Mouse (Mus musculus) neural tube, embryonic 11.5 days (tissue): ENCODE measurements around the gene Lsamp. TPM values are rescaled to one million over a fixed set of nuclear protein-coding genes. Genes with fewer than 3 reads are reported as not detected.
"Not testable (repeated sequence)": the region's sequence is repeated elsewhere in the genome, so short reads cannot be mapped to it uniquely, and the experiment has no call there.

Source experiments
- ATAC-seq: fragments of 200-750 bp; cut with Nextera tagmentation; 2 replicates; pipeline ENCODE4 v1.8.0; 2017; ENCODE audit warnings: moderate number of reproducible peaks, mild to moderate bottlenecking, moderate TSS enrichment, moderate library complexity; ENCODE audit not compliant: insufficient read depth, low FRiP score, low TSS enrichment
- DNase-seq: peaks from one replicate; pipeline ENCODE4 v3.0.0-alpha.2; 2015; ENCODE audit warnings: low spot score
- H3K27ac ChIP-seq: fragments of 300-500 bp; sonication (generic); 2 replicates; pipeline ENCODE4 v1.5.1; 2014; ENCODE audit warnings: low read depth, mild to moderate bottlenecking, low read length
- H3K27me3 ChIP-seq: fragments of 300-500 bp; sonication (generic); 2 replicates; pipeline ENCODE4 v1.6.1; 2014; ENCODE audit warnings: mild to moderate bottlenecking, low read length, mixed read lengths; ENCODE audit not compliant: control insufficient read depth, insufficient read depth
- H3K36me3 ChIP-seq: fragments of 300-500 bp; sonication (generic); 2 replicates; pipeline ENCODE4 v1.6.1; 2014; ENCODE audit warnings: mild to moderate bottlenecking, low read length, moderate library complexity, mixed read lengths; ENCODE audit not compliant: control insufficient read depth, insufficient read depth
- H3K4me1 ChIP-seq: fragments of 300-500 bp; sonication (generic); 2 replicates; pipeline ENCODE4 v1.6.1; 2014; ENCODE audit warnings: low read length, mixed read lengths; ENCODE audit not compliant: control insufficient read depth, insufficient read depth
- H3K4me2 ChIP-seq: fragments of 300-500 bp; sonication (generic); 2 replicates; pipeline ENCODE4 v1.6.1; 2014; ENCODE audit warnings: low read depth, mild to moderate bottlenecking, moderate library complexity
- H3K4me3 ChIP-seq: fragments of 300-500 bp; sonication (generic); 2 replicates; pipeline ENCODE4 v1.5.1; 2014; ENCODE audit warnings: low read depth, low read length
- H3K9ac ChIP-seq: fragments of 300-500 bp; sonication (generic); 2 replicates; pipeline ENCODE4 v1.6.1; 2014; ENCODE audit warnings: mild to moderate bottlenecking, low read length
- H3K9me3 ChIP-seq: fragments of 300-500 bp; sonication (generic); 2 replicates; pipeline ENCODE4 v1.6.1; 2016; ENCODE audit warnings: low read length; ENCODE audit not compliant: control insufficient read depth
- WGBS: fragments of 180-500 bp; shearing (Covaris S2); extraction: QIAGEN DNeasy Blood & Tissue Kit; methylation state at CpG from one replicate; pipeline ENCODE4 v1.1.7; 2014; 5-methylcytosine and 5-hydroxymethylcytosine counted together
- polyA plus RNA-seq: library from polyadenylated mRNA; unstranded; fragments of >200 nt; fragmentation: Nextera tagmentation; extraction: Ambion mirVana; gene quantifications from 2 replicates; pipeline ENCODE4 v1.2.1, GENCODE M21; 2014

Lsamp gene
- polyA plus RNA-seq, 1 experiment from 2014 or later, result 12.6 TPM

DNA sequence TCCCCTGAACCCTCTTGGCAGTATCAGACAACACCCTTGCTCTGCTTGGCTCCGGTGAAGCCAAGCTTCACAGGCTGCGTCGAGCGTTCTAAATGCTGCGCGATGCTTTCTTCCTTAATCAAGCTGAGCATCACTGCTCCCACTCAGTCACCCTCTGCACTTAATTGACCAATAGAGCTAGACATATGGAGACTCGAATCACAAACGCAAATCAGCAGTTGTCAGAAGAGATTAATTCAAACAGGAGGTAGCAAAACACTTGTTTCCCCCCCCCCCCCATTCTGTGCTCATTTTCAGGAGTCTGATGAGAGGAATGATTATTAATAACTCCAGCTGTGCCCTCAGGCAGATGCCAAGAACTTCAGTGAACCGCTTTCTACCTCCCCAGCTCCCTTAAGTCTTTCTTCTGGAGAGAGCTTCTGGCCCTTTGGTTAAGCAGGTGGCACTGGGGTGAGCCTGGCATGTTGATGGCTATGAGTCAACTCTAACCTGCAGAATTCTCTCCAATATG lies 583.3 kb downstream of the Lsamp start:
- Histone ChIP-seq H3K9ac (no peak overlapping the region), H3K4me2 (no peak overlapping the region), H3K4me3 (no peak overlapping the region), H3K27ac (no peak overlapping the region), H3K27me3 (no peaks in the 10 kb centered on the region), H3K4me1 (no peaks in the 10 kb centered on the region), H3K36me3 (no peaks in the 10 kb centered on the region), H3K9me3 (no peaks in the 10 kb centered on the region)
- no peak for DNase-seq
- 82% methylated on average over 9 of the region's 9 CpGs for WGBS
- ATAC-seq, result no peak

DNA sequence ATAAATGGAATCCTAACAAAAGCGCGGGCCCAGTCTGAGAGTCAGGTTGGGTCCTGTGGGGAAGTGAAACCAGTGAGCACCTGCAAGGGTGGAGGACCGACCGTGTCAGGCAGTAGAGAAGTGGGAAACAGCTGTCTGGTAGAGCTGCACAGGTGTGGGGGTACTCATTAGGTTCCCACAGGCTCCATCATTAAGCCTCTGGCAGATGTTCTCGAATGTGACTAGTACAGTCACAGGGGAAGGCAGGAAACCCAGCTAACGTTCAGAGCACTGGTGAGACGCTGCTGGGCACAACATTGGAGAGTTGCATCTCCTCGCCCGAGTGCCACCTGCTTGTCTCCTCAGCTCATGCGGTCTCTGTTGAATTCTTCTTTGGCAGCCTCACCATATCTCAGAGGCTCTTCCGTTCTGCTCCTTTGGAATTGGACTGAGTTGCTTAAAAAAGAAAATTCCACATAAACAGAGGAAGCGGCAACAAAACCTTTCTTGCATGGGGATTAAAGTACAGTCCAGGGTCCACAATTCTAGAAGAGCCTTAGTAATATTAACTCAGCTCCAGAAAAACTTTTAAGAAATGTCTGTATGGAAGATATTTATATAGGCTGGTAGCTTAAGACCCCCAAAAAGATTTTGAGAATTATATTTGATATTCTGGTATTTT lies 588.1 kb downstream of the Lsamp start:
- 89% methylated on average over 12 of the region's 12 CpGs for WGBS

DNA sequence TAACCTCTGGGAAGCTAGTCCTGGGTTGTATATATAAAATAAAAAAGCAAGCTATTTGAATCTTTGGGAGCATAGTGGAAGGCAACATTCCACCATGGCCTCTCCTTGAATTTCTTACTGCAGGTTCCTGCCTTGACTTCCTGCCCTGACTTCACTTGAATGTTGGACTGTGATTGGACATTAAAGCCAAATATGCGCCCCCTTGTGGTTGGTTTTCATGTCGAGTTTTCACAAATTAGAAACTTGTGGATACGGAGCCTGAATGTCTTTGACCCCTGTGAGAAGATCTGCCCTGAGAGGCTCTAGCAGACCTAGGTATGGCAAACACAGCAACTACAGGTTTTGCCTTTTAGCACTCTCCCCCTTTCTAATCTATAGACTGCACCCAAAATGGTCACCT lies 597.9 kb downstream of the Lsamp start:
- no peaks in the 10 kb centered on the region for H3K9me3 ChIP-seq
- H3K27ac ChIP-seq, result no peak overlapping the region
- WGBS, result 78% methylated on average over 3 of the region's 3 CpGs
- H3K36me3 ChIP-seq, result no peaks in the 10 kb centered on the region
- DNase-seq (no peak), ATAC-seq (no peak)
- no peak overlapping the region for H3K4me3 ChIP-seq
- H3K9ac ChIP-seq, result no peak overlapping the region
- H3K4me1 ChIP-seq, result no peaks in the 10 kb centered on the region
- no peaks in the 10 kb centered on the region for H3K27me3 ChIP-seq
- H3K4me2 ChIP-seq, result no peak overlapping the region

More for the DNA sequence above, 588.1 kb downstream of the Lsamp start:
- Histone ChIP-seq H3K9ac (no peak overlapping the region), H3K36me3 (no peaks in the 10 kb centered on the region), H3K27me3 (no peaks in the 10 kb centered on the region), H3K27ac (no peak overlapping the region), H3K4me2 (no peak overlapping the region), H3K9me3 (no peaks in the 10 kb centered on the region), H3K4me1 (no peaks in the 10 kb centered on the region), H3K4me3 (no peak overlapping the region)
- ATAC-seq, result no peak
- no peak for DNase-seq

GRCm38 (mm10) chr16:40593161-40593560 lies 609.0 kb downstream of the Lsamp start:
- no peaks in the 10 kb centered on the region for H3K9me3 ChIP-seq
- 0 out of 2 replicates have a peak, but pooled peaks cover 3% of the 10 kb centered on the region for H3K4me1 ChIP-seq
- DNase-seq, result no peak
- 56% methylated on average over 6 of the region's 6 CpGs for WGBS
- H3K36me3 ChIP-seq, result no peaks in the 10 kb centered on the region
- peak; percentile 55; the same call in 1 of the 2 replicates for ATAC-seq
- no peak overlapping the region for H3K4me3 ChIP-seq
- H3K27me3 ChIP-seq, result no peaks in the 10 kb centered on the region
- H3K4me2 ChIP-seq, result no peak overlapping the region
- H3K9ac ChIP-seq, result no peak overlapping the region
- no peak overlapping the region for H3K27ac ChIP-seq

GRCm38 (mm10) chr16:40601431-40602387 lies 617.5 kb downstream of the Lsamp start:
- Histone ChIP-seq H3K9ac (no peak overlapping the region), H3K27ac (no peak overlapping the region), H3K4me3 (no peak overlapping the region), H3K4me2 (no peak overlapping the region), H3K27me3 (no peaks in the 10 kb centered on the region), H3K4me1 (no peaks in the 10 kb centered on the region), H3K36me3 (no peaks in the 10 kb centered on the region), H3K9me3 (no peaks in the 10 kb centered on the region)
- ATAC-seq (no peak), DNase-seq (no peak)
- 58% methylated on average over 4 of the region's 4 CpGs for WGBS

DNA sequence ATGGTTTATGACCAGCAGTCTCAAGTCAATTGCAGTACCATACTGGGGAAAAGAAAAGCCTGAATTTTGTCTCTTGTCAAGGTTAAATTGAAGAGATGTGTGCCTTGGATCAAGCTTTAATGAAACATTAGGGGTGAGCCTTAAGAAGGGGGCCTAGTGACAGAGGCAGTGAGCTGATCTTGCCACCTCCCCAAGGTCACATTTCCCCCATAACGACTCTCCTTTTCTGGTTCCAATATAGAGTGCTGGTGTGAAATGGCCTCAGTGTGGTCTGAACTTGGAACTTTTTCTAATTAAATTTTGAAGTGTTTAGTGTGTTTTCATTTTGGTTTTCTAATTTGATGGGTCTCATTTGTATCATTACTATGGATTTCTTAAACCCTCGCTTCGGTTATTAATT lies 623.3 kb downstream of the Lsamp start:
- DNase-seq (no peak), ATAC-seq (no peak)
- Histone ChIP-seq H3K9me3 (no peaks in the 10 kb centered on the region), H3K36me3 (no peaks in the 10 kb centered on the region), H3K4me3 (no peak overlapping the region), H3K27me3 (no peaks in the 10 kb centered on the region), H3K9ac (no peak overlapping the region), H3K4me1 (no peaks in the 10 kb centered on the region), H3K4me2 (no peak overlapping the region), H3K27ac (no peak overlapping the region)
- WGBS, result 95% methylated on average over 3 of the region's 3 CpGs

- not testable (repeated sequence) for H3K9ac ChIP-seq, H3K4me1 ChIP-seq, H3K36me3 ChIP-seq, H3K4me3 ChIP-seq, ATAC-seq, H3K27ac ChIP-seq, H3K27me3 ChIP-seq, H3K4me2 ChIP-seq, DNase-seq, H3K9me3 ChIP-seq
- WGBS, result 5% methylated on average over 1 of the region's 1 CpGs
Observed at GRCm38 (mm10) chr16:40616697-40617096, 632.5 kb downstream of the Lsamp start.

GRCm38 (mm10) chr16:40621086-40621485 lies 636.9 kb downstream of the Lsamp start:
- 63% methylated on average over 7 of the region's 7 CpGs for WGBS
- not testable (repeated sequence) for ATAC-seq

More at GRCm38 (mm10) chr16:40621086-40621485, 636.9 kb downstream of the Lsamp start:
- H3K4me2 ChIP-seq, H3K27me3 ChIP-seq, H3K4me1 ChIP-seq, H3K4me3 ChIP-seq, DNase-seq, H3K9me3 ChIP-seq, H3K27ac ChIP-seq, H3K36me3 ChIP-seq, H3K9ac ChIP-seq: not testable (repeated sequence)
